Mouse (Mus musculus): ENCODE data around the gene Rab22a. TPM values are rescaled to one million over a fixed set of nuclear protein-coding genes. Genes with fewer than 3 reads are reported as not detected.

Rab22a gene
- polyA plus RNA-seq (2015; fragmentation: Illumina TruSeq; extraction: RNeasy Lipid Tissue Mini Kit (QIAGEN cat#74804); ENCODE audit: low read depth, low replicate concordance), result 18.6 TPM

GRCm38 (mm10) chr2:173659057-173659925 lies at the start of gene Rab22a:
Gene Rab22a, plus strand, starts transcription at chr2:173659760.

GRCm38 (mm10) chr2:173719115-173719514 lies 59.6 kb downstream of the Rab22a start, which contains the start of gene 1700010B08Rik:
Gene 1700010B08Rik, plus strand, starts transcription at chr2:173719415.

GRCm38 (mm10) chr2:173737222-173737989 lies 77.8 kb downstream of the Rab22a start, which contains the start of gene Vapb:
Gene Vapb, plus strand, starts transcription at chr2:173737511.

Other genes with a start within 250 kb of the Rab22a start
- gene 1700021F07Rik, start 137.2 kb upstream of the Rab22a start, polyA plus RNA-seq (2015; fragmentation: Illumina TruSeq; extraction: RNeasy Lipid Tissue Mini Kit (QIAGEN cat#74804); ENCODE audit: low read depth, low replicate concordance), result not detected
- not detected for gene Ankrd60, start 81.4 kb upstream of the Rab22a start, polyA plus RNA-seq (2015; fragmentation: Illumina TruSeq; extraction: RNeasy Lipid Tissue Mini Kit (QIAGEN cat#74804); ENCODE audit: low read depth, low replicate concordance)
- not detected for gene 1700010B08Rik, start 59.7 kb downstream of the Rab22a start, polyA plus RNA-seq (2015; fragmentation: Illumina TruSeq; extraction: RNeasy Lipid Tissue Mini Kit (QIAGEN cat#74804); ENCODE audit: low read depth, low replicate concordance)
- 131 TPM for gene Vapb, start 77.8 kb downstream of the Rab22a start, polyA plus RNA-seq (2015; fragmentation: Illumina TruSeq; extraction: RNeasy Lipid Tissue Mini Kit (QIAGEN cat#74804); ENCODE audit: low read depth, low replicate concordance)